Mouse (Mus musculus) stomach, embryonic 16.5 days (tissue): ENCODE results near the gene Vsig10. TPM values are rescaled to one million over a fixed set of nuclear protein-coding genes. Genes with fewer than 3 reads are reported as not detected.

ENCODE experiments used
- ATAC-seq: fragments of 200-750 bp; cut with Nextera tagmentation; 2 replicates; pipeline ENCODE4 v1.8.0; 2017; ENCODE audit warnings: moderate number of reproducible peaks, moderate TSS enrichment; ENCODE audit not compliant: insufficient read depth, low FRiP score
- H3K27ac ChIP-seq: fragments of 300-500 bp; sonication (generic); 2 replicates; pipeline ENCODE4 v1.5.1; 2014; ENCODE audit warnings: low read length
- H3K27me3 ChIP-seq: fragments of 300-500 bp; sonication (generic); 2 replicates; pipeline ENCODE4 v1.6.1; 2014; ENCODE audit warnings: low read length, control low read depth, mixed read lengths; ENCODE audit not compliant: control insufficient read depth, insufficient read depth
- H3K36me3 ChIP-seq: fragments of 300-500 bp; sonication (generic); 2 replicates; pipeline ENCODE4 v1.6.1; 2014; ENCODE audit warnings: low read length; ENCODE audit not compliant: control insufficient read depth, insufficient read depth
- H3K4me1 ChIP-seq: fragments of 300-500 bp; sonication (generic); 2 replicates; pipeline ENCODE4 v1.6.1; 2014; ENCODE audit warnings: low read length, control low read depth, mixed read lengths; ENCODE audit not compliant: control insufficient read depth, insufficient read depth
- H3K4me2 ChIP-seq: fragments of 300-500 bp; sonication (generic); 2 replicates; pipeline ENCODE4 v1.6.1; 2014; ENCODE audit warnings: low read depth, low read length, mixed read lengths
- H3K4me3 ChIP-seq: fragments of 300-500 bp; sonication (generic); replicated peaks from 2 replicates; pipeline ENCODE4 v1.5.1; 2014; ENCODE audit warnings: mild to moderate bottlenecking, low read length
- H3K9ac ChIP-seq: fragments of 300-500 bp; sonication (generic); 2 replicates; pipeline ENCODE4 v1.6.1; 2014; ENCODE audit warnings: low read length
- H3K9me3 ChIP-seq: fragments of 300-500 bp; sonication (generic); replicated peaks from 2 replicates; pipeline ENCODE4 v1.6.1; 2016; ENCODE audit warnings: low read length, control low read depth; ENCODE audit not compliant: control insufficient read depth
- WGBS: fragments of 180-500 bp; shearing (Covaris S2); extraction: QIAGEN DNeasy Blood & Tissue Kit; methylation state at CpG from one replicate; pipeline ENCODE4 v1.1.7; 2014; 5-methylcytosine and 5-hydroxymethylcytosine counted together
- polyA plus RNA-seq: library from polyadenylated mRNA; unstranded; fragments of >200 nt; fragmentation: Nextera tagmentation; extraction: Ambion mirVana; gene quantifications from 2 replicates; pipeline ENCODE4 v1.2.1, GENCODE M21; 2015

The Vsig10 gene
- polyA plus RNA-seq, 1 experiment from 2014 or later = 22.5 TPM

GRCm38 (mm10) chr5:117397371-117397770 lies 78.5 kb downstream of the Vsig10 start:
- 65% methylated on average over 6 of the region's 6 CpGs for WGBS
- no peak overlapping the region for H3K9ac ChIP-seq
- H3K9me3 ChIP-seq = no peaks in the 10 kb centered on the region
- H3K4me1 ChIP-seq = 0 out of 2 replicates have a peak, but pooled peaks cover 3% of the 10 kb centered on the region
- no peaks in the 10 kb centered on the region for H3K27me3 ChIP-seq
- no peak overlapping the region for H3K4me3 ChIP-seq
- no peak overlapping the region for H3K27ac ChIP-seq
- H3K36me3 ChIP-seq = no peaks in the 10 kb centered on the region
- ATAC-seq = no peak
- no peak overlapping the region for H3K4me2 ChIP-seq

GRCm38 (mm10) chr5:117398007-117398550 lies 79.2 kb downstream of the Vsig10 start:
- H3K4me2 ChIP-seq = no peak overlapping the region
- no peaks in the 10 kb centered on the region for H3K36me3 ChIP-seq
- WGBS = 37% methylated on average over 4 of the region's 5 CpGs
- H3K9ac ChIP-seq = no peak overlapping the region
- H3K27ac ChIP-seq = peak overlapping the region; percentile 41; the same call in 1 of the 2 replicates
- no peaks in the 10 kb centered on the region for H3K9me3 ChIP-seq
- H3K4me3 ChIP-seq = no peak overlapping the region
- H3K27me3 ChIP-seq = no peaks in the 10 kb centered on the region
- 0 out of 2 replicates have a peak, but pooled peaks cover 3% of the 10 kb centered on the region for H3K4me1 ChIP-seq
- ATAC-seq = peak; percentile 86; the same call in 1 of the 2 replicates

GRCm38 (mm10) chr5:117399281-117399680 lies 80.4 kb downstream of the Vsig10 start:
- Histone ChIP-seq H3K4me2 (no peak overlapping the region), H3K36me3 (no peaks in the 10 kb centered on the region), H3K4me3 (no peak overlapping the region), H3K9me3 (no peaks in the 10 kb centered on the region), H3K27ac (no peak overlapping the region), H3K4me1 (0 out of 2 replicates have a peak, but pooled peaks cover 3% of the 10 kb centered on the region), H3K27me3 (no peaks in the 10 kb centered on the region), H3K9ac (no peak overlapping the region)
- no peak for ATAC-seq
- WGBS = 76% methylated on average over 9 of the region's 9 CpGs

GRCm38 (mm10) chr5:117403609-117404008 lies 84.7 kb downstream of the Vsig10 start:
- H3K4me3 ChIP-seq = no peak overlapping the region
- H3K27ac ChIP-seq = no peak overlapping the region
- H3K4me1 ChIP-seq = no peaks in the 10 kb centered on the region
- H3K4me2 ChIP-seq = no peak overlapping the region
- H3K9me3 ChIP-seq = no peaks in the 10 kb centered on the region
- H3K9ac ChIP-seq = no peak overlapping the region
- H3K36me3 ChIP-seq = no peaks in the 10 kb centered on the region
- ATAC-seq = no peak
- 73% methylated on average over 8 of the region's 8 CpGs for WGBS
- H3K27me3 ChIP-seq = no peaks in the 10 kb centered on the region

Other genes starting within 250 kb of the Vsig10 start
- 42.7 and 46.2 TPM in 2 replicates for gene Suds3, start 203.0 kb upstream of the Vsig10 start, polyA plus RNA-seq
- gene Taok3, start 199.0 kb upstream of the Vsig10 start, polyA plus RNA-seq = 33.1 TPM in 2 replicates
- 666 and 677 TPM in 2 replicates for gene Pebp1, start 31.5 kb upstream of the Vsig10 start, polyA plus RNA-seq
- 34.1 and 35.0 TPM in 2 replicates for gene Wsb2, start 38.2 kb downstream of the Vsig10 start, polyA plus RNA-seq
- 75.9 and 88.6 TPM in 2 replicates for gene Rfc5, start 70.0 kb downstream of the Vsig10 start, polyA plus RNA-seq
- gene Ksr2, start 94.9 kb downstream of the Vsig10 start, polyA plus RNA-seq = 0.19 and 0.36 TPM in 2 replicates